Mouse (Mus musculus) kidney, postnatal 14 days (tissue): ENCODE results near the gene Cntnap5b.
"Not testable (repeated sequence)": the region's sequence is repeated elsewhere in the genome, so short reads cannot be mapped to it uniquely, and the experiment has no call there.

ENCODE experiments used
- DNase-seq: peaks from one replicate; pipeline ENCODE4 v3.0.0; 2022; ENCODE audit warnings: mixed read lengths

Gene Cntnap5b

GRCm38 (mm10) chr1:99772614-99773013 lies at the start of gene Cntnap5b:
Cntnap5b (plus strand) TSS chr1:99772765.
- no peak for DNase-seq

- no peak for DNase-seq
These were observed 12.6 kb upstream of the Cntnap5b start for GRCm38 (mm10) chr1:99759996-99760395.

- peak; percentile 62 for DNase-seq
These were observed 382 bp upstream of the Cntnap5b start for GRCm38 (mm10) chr1:99772183-99772582.

GRCm38 (mm10) chr1:99774144-99774543 lies 1.6 kb downstream of the Cntnap5b start:
- peak; percentile 6 for DNase-seq

- DNase-seq = no peak
These were observed 41.0 kb downstream of the Cntnap5b start for GRCm38 (mm10) chr1:99813334-99814110.

- no peak for DNase-seq
These were observed 99.8 kb downstream of the Cntnap5b start for GRCm38 (mm10) chr1:99872344-99872743.

GRCm38 (mm10) chr1:99907774-99908173 lies 135.2 kb downstream of the Cntnap5b start:
- no peak for DNase-seq

- no peak for DNase-seq
These were observed 170.9 kb downstream of the Cntnap5b start for GRCm38 (mm10) chr1:99943515-99943914.

GRCm38 (mm10) chr1:99959428-99959987 lies 186.9 kb downstream of the Cntnap5b start:
- DNase-seq = no peak

GRCm38 (mm10) chr1:99967300-99968089 lies 194.9 kb downstream of the Cntnap5b start:
- DNase-seq = no peak

- DNase-seq = no peak
These were observed 197.9 kb downstream of the Cntnap5b start for GRCm38 (mm10) chr1:99970184-99971086.

GRCm38 (mm10) chr1:100001226-100001625 lies 228.7 kb downstream of the Cntnap5b start:
- DNase-seq = not testable (repeated sequence)

GRCm38 (mm10) chr1:100006021-100006745 lies 233.6 kb downstream of the Cntnap5b start:
- DNase-seq = no peak

GRCm38 (mm10) chr1:100041808-100042207 lies 269.2 kb downstream of the Cntnap5b start:
- no peak for DNase-seq

- no peak for DNase-seq
These were observed 307.2 kb downstream of the Cntnap5b start for GRCm38 (mm10) chr1:100079812-100080211.

GRCm38 (mm10) chr1:100100516-100100915 lies 328.0 kb downstream of the Cntnap5b start:
- no peak for DNase-seq

- DNase-seq = no peak
These were observed 328.5 kb downstream of the Cntnap5b start for GRCm38 (mm10) chr1:100101017-100101416.

- DNase-seq = no peak
These were observed 331.8 kb downstream of the Cntnap5b start for GRCm38 (mm10) chr1:100104343-100104742.

GRCm38 (mm10) chr1:100122410-100122935 lies 349.9 kb downstream of the Cntnap5b start:
- DNase-seq = no peak

- no peak for DNase-seq
These were observed 391.2 kb downstream of the Cntnap5b start for GRCm38 (mm10) chr1:100163588-100164357.

GRCm38 (mm10) chr1:100171566-100171965 lies 399.0 kb downstream of the Cntnap5b start:
- no peak for DNase-seq
